Mouse (Mus musculus) Patski (cell line): ENCODE results near the gene Nudt2. TPM values are rescaled to one million over a fixed set of nuclear protein-coding genes. Genes with fewer than 3 reads are reported as not detected.
"Not testable (repeated sequence)": the region's sequence is repeated elsewhere in the genome, so short reads cannot be mapped to it uniquely, and the experiment has no call there.

ENCODE experiments used
- ATAC-seq: fragments of 100-300 bp; one replicate; pipeline ENCODE4 v1.8.0; 2021
- CTCF ChIA-PET: fragments of 350-600 bp; sonication (Branson Sonifier 250); formaldehyde crosslinking; loops from one replicate; lab custom pipeline; 2022; ENCODE audit warnings: inconsistent platforms; lab: Charles Lee
- POLR2A ChIA-PET: fragments of 350-600 bp; sonication (Branson Sonifier 250); formaldehyde crosslinking; loops from one replicate; lab custom pipeline; 2022; ENCODE audit warnings: antibody characterized with exemption, inconsistent platforms; lab: Charles Lee
- DNase-seq: peaks from one replicate; pipeline ENCODE4 v3.0.0-alpha.2; 2011; ENCODE audit warnings: low read depth, low spot score
- H3K27me3 ChIP-seq: fragments of 371-371 bp; one replicate; pipeline ENCODE4 v1.5.1; 2021
- CTCF ChIP-seq: fragments of 100-300 bp; IDR thresholded peaks from one replicate; pipeline ENCODE4 v1.5.1; 2021
- in situ Hi-C: fragments of 300-500 bp; cut with MboI; formaldehyde crosslinking; loops from 3 replicates; pipeline ENCODE4 v1.11.1; 2018; ENCODE audit warnings: low pct_unique_long_range_greater_than_20kb, mixed read lengths
- polyA plus RNA-seq: library from polyadenylated mRNA; unstranded; gene quantifications from one replicate; pipeline ENCODE4 v1.2.3, GENCODE M21; 2021

The Nudt2 gene
- 31.0 TPM for polyA plus RNA-seq

DNA sequence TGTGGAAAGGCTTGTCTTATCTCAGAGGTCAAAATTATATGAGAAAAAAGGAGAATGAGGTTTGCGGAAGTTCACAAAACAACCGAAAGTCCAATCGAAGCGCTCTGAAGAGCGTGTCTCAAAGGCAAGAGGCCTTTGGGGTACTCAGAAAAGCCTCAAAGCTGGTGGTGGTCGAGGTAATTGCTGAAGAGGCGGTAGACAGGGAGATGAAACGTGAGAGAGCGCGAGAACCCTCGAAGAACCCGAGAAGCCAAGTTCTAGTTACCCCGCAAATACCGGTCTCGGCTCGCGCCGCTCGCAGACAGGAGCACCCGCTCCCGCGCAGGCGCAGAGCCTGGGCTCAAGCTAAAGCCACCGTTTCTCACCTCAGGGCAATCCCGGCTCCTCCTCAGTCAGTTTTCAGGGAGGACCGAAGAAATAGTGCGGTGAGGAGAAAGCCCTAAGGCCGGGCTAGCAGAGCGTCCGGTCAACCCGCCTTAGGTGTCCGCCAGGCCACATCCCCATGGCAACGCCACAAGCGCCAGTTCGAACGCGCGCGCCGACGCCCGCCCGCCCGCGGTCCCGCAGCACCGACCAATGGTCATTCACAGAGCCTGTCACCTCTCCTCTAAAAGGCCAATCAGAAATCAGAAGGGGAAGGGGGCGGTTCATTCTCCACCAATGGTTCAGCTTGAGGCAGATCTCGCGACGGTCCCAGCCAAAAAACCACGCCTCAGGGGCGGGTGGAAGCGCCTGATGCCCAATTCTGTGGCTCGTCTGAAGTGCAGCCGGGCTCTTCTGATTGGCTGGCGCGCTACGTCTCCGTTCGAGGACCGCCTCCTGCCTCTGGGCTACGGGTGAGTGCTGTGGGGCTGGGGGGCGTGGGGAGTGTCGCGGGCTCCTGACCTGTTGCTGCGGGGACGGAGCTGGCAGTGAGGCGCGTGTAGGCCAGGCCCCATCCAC lies at the start of gene Nudt2, which contains the start of gene Kif24:
Gene Nudt2, plus strand, starts transcription at position 807 of the 942 bp plus-strand sequence.
Gene Kif24, minus strand, starts transcription at position 543 of the 942 bp plus-strand sequence.
- in situ Hi-C loops, result loop anchor here (5.0 kb wide), 2 partner anchors 43 to 148 kb away; no protein-coding TSS in a partner anchor
- TF ChIP-seq CTCF, result no peak
- DNase-seq (peak; percentile 89), ATAC-seq (peak; percentile 99)
- no peaks in the 10 kb centered on the region for H3K27me3 ChIP-seq
- ChIA-PET POLR2A (interaction anchor here (0.6 kb wide), 1 partner anchor 554 kb away, joined by 3 read pairs; no protein-coding TSS in a partner anchor), CTCF (interaction anchor here (1.0 to 2.7 kb wide), 3 partner anchors 59 to 242 kb away, joined by 3 to 9 read pairs (median 5); no protein-coding TSS in a partner anchor)

DNA sequence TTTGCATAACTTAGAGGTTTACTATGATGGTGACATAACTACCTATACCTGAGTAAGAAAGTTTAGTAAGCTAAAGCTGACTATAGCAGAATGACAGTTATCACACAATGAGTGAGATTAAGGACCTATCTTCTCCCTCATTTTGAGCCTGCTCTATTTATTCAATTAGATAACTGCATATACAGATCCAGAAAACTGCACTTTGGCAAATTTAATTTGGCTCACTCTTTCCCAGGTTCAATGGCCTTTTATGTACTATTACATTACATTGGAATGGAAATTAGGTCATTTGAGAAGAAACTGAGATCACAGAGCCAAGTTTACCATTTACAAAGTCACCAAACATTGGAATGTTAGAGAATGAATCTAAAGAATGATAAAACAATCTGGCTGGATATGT lies 48.0 kb upstream of the Nudt2 start:
- ATAC-seq (no peak), DNase-seq (no peak)
- no peak for TF ChIP-seq CTCF
- no peaks in the 10 kb centered on the region for H3K27me3 ChIP-seq
- POLR2A ChIA-PET, result no interaction called here
- CTCF ChIA-PET, result no interaction called here
- in situ Hi-C loops, result no loop called here

DNA sequence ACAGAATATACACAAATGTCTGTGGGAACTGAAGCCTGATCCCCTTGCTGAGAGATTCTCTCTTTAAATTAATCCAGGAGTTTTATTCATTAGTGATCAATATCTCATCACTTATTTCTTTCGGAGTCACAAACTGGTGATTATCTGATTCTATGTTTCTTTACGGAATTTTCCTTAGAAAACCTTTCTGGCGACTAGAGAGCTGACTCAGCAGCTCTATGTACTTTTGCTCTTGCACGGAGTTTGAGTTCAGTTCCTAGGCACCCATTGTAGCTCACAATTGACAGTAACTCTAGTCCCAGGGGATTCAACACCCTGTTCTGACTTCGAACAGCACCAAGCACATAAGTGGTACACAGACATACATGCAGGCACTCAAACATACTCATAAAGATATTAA lies 26.0 kb upstream of the Nudt2 start:
- no peak for ATAC-seq
- POLR2A ChIA-PET, result no interaction called here
- TF ChIP-seq CTCF, result no peak
- H3K27me3 ChIP-seq, result no peaks in the 10 kb centered on the region
- in situ Hi-C loops, result no loop called here
- CTCF ChIA-PET, result no interaction called here
- no peak for DNase-seq

DNA sequence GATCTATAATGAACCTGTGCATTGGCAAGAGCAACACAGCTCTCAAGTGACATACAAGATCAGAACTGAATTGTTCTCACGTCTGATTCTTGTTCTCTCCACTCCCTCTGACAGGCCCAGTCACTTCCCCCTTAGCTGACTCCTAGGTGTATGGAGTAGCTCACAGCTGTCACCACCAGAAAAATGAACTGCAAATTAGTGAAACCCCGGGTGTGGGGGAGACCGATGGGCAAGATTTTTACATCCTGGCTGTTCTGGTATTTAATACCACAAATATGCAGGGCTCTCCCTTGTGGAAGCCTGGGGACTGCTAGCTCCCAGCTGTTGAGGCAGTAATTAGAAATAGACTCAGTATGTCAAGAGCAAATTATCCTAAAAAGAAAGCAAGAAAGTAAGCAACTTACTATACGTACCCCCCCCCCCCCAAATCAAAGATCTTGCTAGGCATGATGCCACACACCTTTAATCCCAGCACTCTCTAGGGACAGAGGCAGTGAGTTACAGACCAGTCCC lies 22.1 kb upstream of the Nudt2 start:
- no peak for DNase-seq
- ATAC-seq, result no peak
- no peaks in the 10 kb centered on the region for H3K27me3 ChIP-seq
- in situ Hi-C loops, result no loop called here
- ChIA-PET CTCF (no interaction called here), POLR2A (no interaction called here)
- no peak for TF ChIP-seq CTCF

DNA sequence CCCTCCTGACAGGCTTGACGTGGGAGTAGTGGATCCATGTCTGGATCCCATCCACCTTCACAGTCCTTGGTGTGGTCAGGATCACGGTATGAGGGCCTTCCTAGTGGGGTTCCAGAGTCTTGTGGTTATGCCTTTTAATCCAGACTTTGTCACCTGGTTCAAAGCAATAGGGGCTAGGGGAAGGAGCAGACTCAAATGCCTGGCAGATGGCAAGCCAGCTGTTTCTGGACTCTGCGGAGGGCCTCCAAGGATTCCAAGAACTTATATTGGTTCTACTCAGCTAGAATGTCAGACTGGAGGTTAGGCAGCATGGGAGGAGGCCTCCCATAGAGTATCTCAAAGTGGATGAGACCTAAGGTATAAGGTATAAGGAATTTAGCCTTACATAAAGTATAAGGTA lies 17.4 kb upstream of the Nudt2 start:
- TF ChIP-seq CTCF, result no peak
- no peak for DNase-seq

DNA sequence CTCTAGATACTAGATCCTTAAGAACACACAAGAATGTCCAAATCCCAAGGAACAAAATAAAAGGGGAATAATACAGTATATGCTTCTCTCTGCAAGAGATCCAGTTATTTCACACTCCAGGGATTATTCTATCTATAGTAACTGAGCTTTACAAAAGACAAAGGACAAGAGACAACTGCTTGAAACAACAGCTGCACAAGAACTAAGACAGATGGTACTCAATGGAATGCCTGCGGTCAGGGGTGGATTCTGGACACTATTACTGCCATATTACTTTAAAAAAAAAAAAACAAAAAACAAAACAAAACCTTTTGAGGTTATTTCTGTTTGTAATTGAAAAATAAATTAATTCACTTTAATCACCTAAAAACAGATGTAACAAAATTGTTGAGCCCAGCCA lies 4.3 kb upstream of the Nudt2 start:
- TF ChIP-seq CTCF, result no peak
- ChIA-PET POLR2A (no interaction called here), CTCF (interaction anchor here (1.1 kb wide), 1 partner anchor 20 kb away, joined by 3 read pairs; no protein-coding TSS in a partner anchor)
- DNase-seq, result no peak
- no peak for ATAC-seq
- in situ Hi-C loops, result no loop called here
- no peaks in the 10 kb centered on the region for H3K27me3 ChIP-seq

More for the DNA sequence above, 17.4 kb upstream of the Nudt2 start:
- no peaks in the 10 kb centered on the region for H3K27me3 ChIP-seq
- in situ Hi-C loops, result no loop called here
- ChIA-PET POLR2A (no interaction called here), CTCF (no interaction called here)
- no peak for ATAC-seq

DNA sequence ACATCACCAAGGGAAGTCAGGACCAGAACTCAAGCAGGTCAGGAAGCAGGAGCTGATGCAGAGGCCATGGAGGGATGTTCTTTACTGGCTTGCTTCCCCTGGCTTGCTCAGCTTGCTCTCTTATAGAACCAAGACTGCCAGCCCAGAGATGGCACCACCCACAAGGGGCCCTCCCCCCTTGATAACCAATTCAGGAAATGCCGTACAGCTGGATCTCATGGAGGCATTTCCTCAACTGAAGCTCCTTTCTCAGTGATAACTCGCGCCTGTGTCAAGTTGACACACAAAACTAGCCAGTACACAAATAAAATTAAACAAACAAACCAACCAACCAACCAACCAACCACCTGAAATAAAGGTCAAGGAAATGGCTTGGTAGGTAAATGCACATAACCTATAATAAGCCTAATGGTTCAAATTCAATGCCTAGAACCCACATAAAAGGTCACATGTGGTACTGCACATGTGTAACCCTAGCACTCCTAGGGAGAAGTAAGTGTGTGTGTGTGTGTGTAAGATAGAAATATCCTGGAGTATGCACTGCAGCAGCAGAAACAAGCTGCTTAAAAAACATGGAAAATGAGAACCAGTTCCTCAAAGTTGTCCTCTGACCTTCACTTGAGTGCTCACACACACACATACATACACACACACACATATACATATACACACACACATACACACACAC lies 1.8 kb upstream of the Nudt2 start:
- in situ Hi-C loops, CTCF ChIA-PET, POLR2A ChIA-PET, ATAC-seq, DNase-seq, H3K27me3 ChIP-seq: not testable (repeated sequence)

DNA sequence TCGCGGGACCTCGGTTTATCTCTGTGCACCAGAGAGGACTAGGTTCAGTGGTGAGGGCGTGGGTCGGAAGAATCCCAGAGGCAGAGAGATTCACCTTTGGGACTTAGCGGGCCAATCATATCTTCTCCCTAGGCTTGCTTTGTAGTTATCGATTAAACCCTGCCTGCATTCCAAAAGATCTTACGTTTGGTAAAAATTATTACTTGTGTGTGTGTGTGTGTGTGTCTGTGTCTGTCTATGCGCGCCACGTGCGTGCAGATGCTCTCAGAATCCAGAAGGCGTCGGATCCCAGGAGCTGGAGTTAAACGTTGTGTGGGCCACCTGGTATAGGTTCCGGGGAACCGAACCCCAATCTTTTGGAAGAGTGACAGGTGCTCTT lies 325 bp downstream of the Nudt2 start:
- TF ChIP-seq CTCF, result no peak
- DNase-seq (no peak), ATAC-seq (no peak)
- in situ Hi-C loops, result loop anchor here (5.0 kb wide), 2 partner anchors 42 to 147 kb away; no protein-coding TSS in a partner anchor
- no peaks in the 10 kb centered on the region for H3K27me3 ChIP-seq
- ChIA-PET CTCF (interaction anchor here (0.8 to 2.7 kb wide), 4 partner anchors 58 to 243 kb away, joined by 3 to 9 read pairs (median 4); no protein-coding TSS in a partner anchor), POLR2A (no interaction called here)

DNA sequence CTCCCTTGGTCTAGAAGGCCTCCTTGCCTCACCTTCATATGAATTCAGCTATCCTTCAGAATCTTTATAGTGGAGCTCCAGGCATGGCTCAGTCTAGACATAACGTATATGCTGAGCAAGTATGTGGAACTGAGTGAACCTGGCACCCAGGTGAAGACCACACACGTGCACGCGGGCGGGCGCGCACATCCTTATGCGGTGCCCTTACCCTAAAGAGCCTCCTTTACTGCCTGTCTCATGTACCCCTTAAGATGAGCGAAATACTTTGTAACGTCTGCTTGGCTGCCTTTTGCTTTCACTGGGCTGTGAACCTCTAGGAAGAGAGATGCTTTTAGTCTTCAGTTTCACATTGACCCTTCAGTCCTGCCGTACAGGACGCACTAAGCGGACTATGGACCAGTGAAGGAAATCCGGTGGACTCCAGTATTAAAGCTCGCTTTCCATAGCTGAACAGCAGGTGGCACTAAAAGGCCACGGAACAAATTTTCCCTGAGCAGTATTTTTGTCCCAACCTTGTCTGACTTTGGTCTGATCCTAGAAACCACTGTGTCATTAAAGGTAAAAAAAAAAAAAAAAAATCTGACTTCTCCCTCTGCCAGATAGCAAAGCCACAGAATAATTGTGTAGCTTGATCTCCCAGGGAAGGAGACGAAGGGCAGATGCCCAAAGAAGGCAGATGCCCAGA lies 3.6 kb downstream of the Nudt2 start:
- POLR2A ChIA-PET, result interaction anchor here (0.6 to 1.9 kb wide), 2 partner anchors 47 to 54 kb away, joined by 3 to 5 read pairs; no protein-coding TSS in a partner anchor
- ATAC-seq (no peak), DNase-seq (no peak)
- TF ChIP-seq CTCF, result peak; percentile 50
- in situ Hi-C loops, result loop anchor here (5.0 kb wide), 2 partner anchors 39 to 144 kb away; no protein-coding TSS in a partner anchor
- CTCF ChIA-PET, result interaction anchor here (0.9 to 3.0 kb wide), 20 partner anchors 9 to 239 kb away, joined by 3 to 12 read pairs (median 4); no protein-coding TSS in a partner anchor
- H3K27me3 ChIP-seq, result no peaks in the 10 kb centered on the region
